Mouse (Mus musculus): ENCODE data around the gene Ddr1. TPM values are rescaled to one million over a fixed set of nuclear protein-coding genes. Genes with fewer than 3 reads are reported as not detected.
A peak's percentile ranks its signal among the peaks of the same experiment; 100 is the strongest.

Gene Ddr1
- polyA plus RNA-seq, 2 experiments, result 1.1 to 1.7 TPM

DNA sequence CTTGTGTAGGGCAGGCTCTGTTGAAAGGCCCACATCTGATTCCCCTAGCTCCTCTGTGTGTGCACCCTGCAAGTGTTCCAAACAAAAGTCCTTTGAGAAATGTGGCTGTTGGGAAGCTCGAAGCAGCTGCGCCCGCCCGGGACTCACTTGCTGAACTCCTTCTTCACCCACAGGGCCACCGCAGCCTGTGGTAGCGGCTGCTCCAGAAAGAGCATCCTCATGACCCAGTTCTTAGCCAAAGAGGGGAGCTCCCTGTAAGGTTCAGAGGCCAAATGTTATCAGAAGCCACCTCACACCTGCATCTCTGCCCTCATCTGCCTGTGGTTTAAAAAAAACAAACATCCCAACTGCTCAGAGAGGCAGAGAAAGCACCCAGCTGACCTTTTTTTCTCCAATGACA is 32.6 kb downstream of the Ddr1 start:
- H3K4me1 ChIP-seq (replicated peaks; ENCODE audit: control insufficient read depth in 2 of 2, insufficient read depth in 2 of 2, low read length in 1 of 2), result peaks cover 5 to 12% of the 10 kb centered on the region in 2 experiments; a peak in 3 of 4 replicates
- no peaks in the 10 kb centered on the region for H3K36me3 ChIP-seq (replicated peaks; ENCODE audit: control insufficient read depth, insufficient read depth, low read depth)
- H3K4me2 ChIP-seq (ENCODE audit: low read depth), result no peak overlapping the region
- no peak overlapping the region for H3K9ac ChIP-seq (replicated peaks)
- no peaks in the 10 kb centered on the region for H3K27me3 ChIP-seq (ENCODE audit: control insufficient read depth, insufficient read depth, low read length)
- WGBS (ENCODE audit: insufficient replicate concordance), result 77% methylated on average over 6 of the region's 6 CpGs
- H3K9me3 ChIP-seq (ENCODE audit: control insufficient read depth, low read length), result no peaks in the 10 kb centered on the region
- no peak overlapping the region for H3K27ac ChIP-seq
- no peak for TF ChIP-seq EP300 (IDR thresholded peaks at IDR 0.05; ENCODE audit: low read depth)
- TF ChIP-seq CTCF (IDR thresholded peaks at IDR 0.05; ENCODE audit: low read depth), result no peak
- no peak overlapping the region for H3K4me3 ChIP-seq (ENCODE audit: insufficient read depth in 1 of 2, low read depth in 2 of 2, low read length in 2 of 2)
- no peak for DNase-seq (ENCODE audit: low read depth in 3 of 3, low spot score in 3 of 3)
- no peak for ATAC-seq (ENCODE audit: insufficient read depth)

DNA sequence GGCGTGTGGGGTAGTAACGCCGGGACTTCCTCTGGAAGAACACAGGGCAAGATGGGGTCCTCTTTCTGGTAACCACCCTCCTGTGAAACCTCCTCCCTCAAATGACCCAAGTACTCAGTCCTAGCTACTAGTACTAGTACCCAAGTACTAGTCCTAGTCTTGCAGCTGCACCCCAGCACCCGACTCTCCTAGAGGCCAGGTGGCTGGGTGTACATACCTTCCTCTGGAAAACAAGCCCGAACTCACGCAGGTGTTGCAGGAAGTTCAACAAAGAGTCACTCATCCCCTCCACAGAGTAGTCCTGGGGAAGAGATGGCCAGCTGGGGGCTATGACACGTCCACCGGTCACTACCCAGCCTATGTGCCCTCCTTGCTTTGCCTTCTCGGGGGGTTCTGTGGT is 34.7 kb downstream of the Ddr1 start:
- Histone ChIP-seq H3K9me3 (ENCODE audit: control insufficient read depth, low read length) (no peaks in the 10 kb centered on the region), H3K4me2 (ENCODE audit: low read depth) (no peak overlapping the region), H3K27ac (no peak overlapping the region), H3K4me1 (replicated peaks; ENCODE audit: control insufficient read depth in 2 of 2, insufficient read depth in 2 of 2, low read length in 1 of 2) (peaks cover 7 to 15% of the 10 kb centered on the region in 2 experiments; a peak in 3 of 4 replicates), H3K4me3 (ENCODE audit: insufficient read depth in 1 of 2, low read depth in 2 of 2, low read length in 2 of 2) (no peak overlapping the region), H3K9ac (replicated peaks) (no peak overlapping the region), H3K27me3 (ENCODE audit: control insufficient read depth, insufficient read depth, low read length) (no peaks in the 10 kb centered on the region), H3K36me3 (replicated peaks; ENCODE audit: control insufficient read depth, insufficient read depth, low read depth) (no peaks in the 10 kb centered on the region)
- DNase-seq (ENCODE audit: low read depth in 3 of 3, low spot score in 3 of 3), result no peak
- no peak for TF ChIP-seq CTCF (IDR thresholded peaks at IDR 0.05; ENCODE audit: low read depth)
- ATAC-seq (ENCODE audit: insufficient read depth), result no peak
- 81% methylated on average over 9 of the region's 9 CpGs for WGBS (ENCODE audit: insufficient replicate concordance)

DNA sequence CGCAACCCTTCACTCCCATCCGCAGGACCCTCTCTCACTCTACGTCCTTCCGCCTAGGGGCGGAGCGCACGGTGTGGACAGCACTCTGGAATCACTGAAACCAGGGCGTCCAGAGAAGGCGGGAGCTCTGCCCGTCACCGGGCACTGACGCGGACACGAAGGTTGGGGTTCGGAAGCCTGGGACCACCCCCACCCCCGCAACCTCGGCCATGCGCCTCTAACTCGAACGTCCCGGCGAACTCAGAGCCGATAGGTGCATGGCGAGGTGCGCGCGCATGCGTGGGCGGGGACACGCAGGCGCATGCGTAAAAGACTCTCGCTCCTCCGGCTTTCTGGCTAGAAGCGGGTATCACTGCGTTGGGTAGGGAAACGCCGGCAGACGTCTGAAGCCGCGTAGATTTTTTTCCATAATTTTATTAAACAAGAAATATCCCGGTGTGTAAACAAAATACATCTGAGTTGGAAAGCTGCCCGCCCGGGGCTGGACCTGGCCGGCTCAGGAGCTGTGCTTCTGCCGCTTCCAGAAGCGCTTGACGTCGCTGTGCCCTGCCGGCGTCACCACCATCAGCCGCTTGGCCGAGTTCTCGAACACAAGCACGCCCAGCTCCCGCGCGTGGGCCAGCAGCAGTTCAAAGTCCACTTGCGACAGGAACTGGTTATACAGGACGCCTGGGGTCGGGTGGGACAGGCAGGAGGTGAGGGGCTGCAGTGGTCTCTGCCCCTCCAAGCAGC is 36.9 kb downstream of the Ddr1 start, which contains the start of gene Vars2:
Gene Vars2 (minus strand): TSS at position 259 of the 732 bp plus-strand sequence.
- ATAC-seq (ENCODE audit: insufficient read depth) (peak; percentile 86), DNase-seq (ENCODE audit: low read depth in 3 of 3, low spot score in 3 of 3) (peak; percentile 83 to 87 (median 84))
- peak within 1 kb of the TSS; percentile 52 for H3K9ac ChIP-seq (replicated peaks)
- no peaks in the 10 kb centered on the region for H3K36me3 ChIP-seq (replicated peaks; ENCODE audit: control insufficient read depth, insufficient read depth, low read depth)
- no peaks in the 10 kb centered on the region for H3K9me3 ChIP-seq (ENCODE audit: control insufficient read depth, low read length)
- peak within 1 kb of the TSS; percentile 16 for H3K27ac ChIP-seq
- under 1% methylated on average over 61 of the region's 61 CpGs for WGBS (ENCODE audit: insufficient replicate concordance)
- TF ChIP-seq CTCF (IDR thresholded peaks at IDR 0.05; ENCODE audit: low read depth) (0 out of 2 replicates have a peak, but pooled peaks have one; percentile 25), EP300 (IDR thresholded peaks at IDR 0.05; ENCODE audit: low read depth) (no peak)
- peak within 1 kb of the TSS; percentile 93 for H3K4me2 ChIP-seq (ENCODE audit: low read depth)
- no peaks in the 10 kb centered on the region for H3K27me3 ChIP-seq (ENCODE audit: control insufficient read depth, insufficient read depth, low read length)
- peaks cover 3 to 8% of the 10 kb centered on the region in 2 experiments; a peak in 3 of 4 replicates for H3K4me1 ChIP-seq (replicated peaks; ENCODE audit: control insufficient read depth in 2 of 2, insufficient read depth in 2 of 2, low read length in 1 of 2)
- peak within 1 kb of the TSS; percentile 62 to 74 for H3K4me3 ChIP-seq (ENCODE audit: insufficient read depth in 1 of 2, low read depth in 2 of 2, low read length in 2 of 2)

DNA sequence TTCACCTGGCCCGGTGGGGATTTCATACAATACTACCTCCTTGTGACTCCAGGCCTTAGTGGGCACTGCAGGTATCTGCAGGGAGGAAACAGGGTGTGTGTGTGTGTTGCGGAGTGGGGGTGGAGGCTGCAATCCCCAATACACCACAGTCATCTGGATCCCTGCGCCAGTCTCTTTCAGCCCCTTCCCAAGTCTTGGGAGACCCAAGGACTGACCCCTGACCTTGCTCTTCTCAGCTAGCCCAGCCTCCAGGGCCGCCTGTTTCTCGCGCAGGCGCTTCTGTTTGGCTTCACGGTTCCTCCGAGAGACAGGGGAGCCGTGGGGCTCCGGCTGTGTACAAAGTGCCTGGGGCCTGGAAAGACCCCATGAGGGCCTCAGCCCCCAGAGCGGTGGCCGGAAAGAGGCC is 37.6 kb downstream of the Ddr1 start:
- H3K4me2 ChIP-seq (ENCODE audit: low read depth), result peak overlapping the region; percentile 93
- peak; percentile 24; the same call in 1 of the 2 replicates for ATAC-seq (ENCODE audit: insufficient read depth)
- WGBS (ENCODE audit: insufficient replicate concordance), result 5% methylated on average over 13 of the region's 13 CpGs

DNA sequence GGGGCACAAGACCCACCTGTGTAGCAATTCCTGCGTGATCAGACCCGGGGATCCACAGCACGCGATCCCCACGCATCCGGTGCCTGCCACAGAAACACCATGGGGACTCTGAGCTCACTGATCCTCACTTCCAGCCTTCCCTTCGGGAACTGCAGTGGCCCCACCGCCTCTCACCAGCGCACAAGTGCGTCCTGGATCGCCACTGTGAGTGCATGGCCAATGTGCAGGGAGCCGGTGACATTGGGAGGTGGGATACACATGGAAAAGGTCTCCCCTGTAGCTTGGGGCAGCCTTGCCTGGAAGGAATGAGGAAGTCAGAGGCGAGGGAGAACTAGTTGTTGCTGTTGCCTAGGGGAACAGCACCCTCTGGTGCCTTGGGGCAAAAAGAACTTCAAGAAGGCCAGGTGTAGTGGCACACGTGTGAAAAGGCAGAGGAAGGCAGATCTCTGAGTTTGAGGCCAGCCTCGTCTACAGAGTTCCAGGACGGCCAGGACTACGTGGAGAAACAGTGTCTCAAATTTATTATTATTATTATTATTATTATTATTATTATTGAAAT is 38.4 kb downstream of the Ddr1 start:
- Histone ChIP-seq H3K9ac (replicated peaks) (no peak overlapping the region), H3K36me3 (replicated peaks; ENCODE audit: control insufficient read depth, insufficient read depth, low read depth) (no peaks in the 10 kb centered on the region), H3K9me3 (ENCODE audit: control insufficient read depth, low read length) (no peaks in the 10 kb centered on the region), H3K4me2 (ENCODE audit: low read depth) (peak overlapping the region; percentile 93), H3K4me3 (ENCODE audit: insufficient read depth in 1 of 2, low read depth in 2 of 2, low read length in 2 of 2) (no peak overlapping the region), H3K27ac (no peak overlapping the region), H3K4me1 (replicated peaks; ENCODE audit: control insufficient read depth in 2 of 2, insufficient read depth in 2 of 2, low read length in 1 of 2) (peaks cover 3 to 6% of the 10 kb centered on the region in 2 experiments; a peak in 3 of 4 replicates), H3K27me3 (ENCODE audit: control insufficient read depth, insufficient read depth, low read length) (no peaks in the 10 kb centered on the region)
- TF ChIP-seq CTCF (IDR thresholded peaks at IDR 0.05; ENCODE audit: low read depth) (peak; percentile 66), EP300 (IDR thresholded peaks at IDR 0.05; ENCODE audit: low read depth) (no peak)
- DNase-seq (ENCODE audit: low read depth in 3 of 3, low spot score in 3 of 3), result peak in 1 of 3 experiments; percentile 19
- WGBS (ENCODE audit: insufficient replicate concordance), result 75% methylated on average over 17 of the region's 17 CpGs
- no peak for ATAC-seq (ENCODE audit: insufficient read depth)

More for the DNA sequence above, 37.6 kb downstream of the Ddr1 start:
- Histone ChIP-seq H3K4me3 (ENCODE audit: insufficient read depth in 1 of 2, low read depth in 2 of 2, low read length in 2 of 2) (peak overlapping the region; percentile 62 to 74), H3K27ac (peak overlapping the region; percentile 16), H3K4me1 (replicated peaks; ENCODE audit: control insufficient read depth in 2 of 2, insufficient read depth in 2 of 2, low read length in 1 of 2) (peaks cover 3 to 6% of the 10 kb centered on the region in 2 experiments; a peak in 3 of 4 replicates), H3K36me3 (replicated peaks; ENCODE audit: control insufficient read depth, insufficient read depth, low read depth) (no peaks in the 10 kb centered on the region), H3K27me3 (ENCODE audit: control insufficient read depth, insufficient read depth, low read length) (no peaks in the 10 kb centered on the region), H3K9ac (replicated peaks) (peak overlapping the region; percentile 52), H3K9me3 (ENCODE audit: control insufficient read depth, low read length) (no peaks in the 10 kb centered on the region)
- DNase-seq (ENCODE audit: low read depth in 3 of 3, low spot score in 3 of 3), result no peak
- TF ChIP-seq CTCF (IDR thresholded peaks at IDR 0.05; ENCODE audit: low read depth), result no peak
- no peak for TF ChIP-seq EP300 (IDR thresholded peaks at IDR 0.05; ENCODE audit: low read depth)

Measured in liver, embryonic 14.5 days (tissue).